Mouse (Mus musculus) B cell, adult (primary cell): ENCODE data around the gene Olfr172. TPM values are rescaled to one million over a fixed set of nuclear protein-coding genes. Genes with fewer than 3 reads are reported as not detected.

Experiments
- total RNA-seq: library from RNA; stranded (reverse); gene quantifications from 4 replicates; pipeline ENCODE4 v1.2.4, GENCODE M21; 2023; ENCODE audit not compliant: inconsistent age

The Olfr172 gene
- not detected in 4 replicates for total RNA-seq

GRCm38 (mm10) chr16:58763076-58763475, at the start of gene Olfr172:
Gene Olfr172 (minus strand): TSS chr16:58763176.

GRCm38 (mm10) chr16:58800168-58800567, 37.2 kb upstream of the Olfr172 start, which contains the start of gene Olfr173:
Gene Olfr173 (minus strand): TSS chr16:58800268.

GRCm38 (mm10) chr16:58727477-58728131, 35.4 kb downstream of the Olfr172 start, which contains the start of gene Cldnd1:
Gene Cldnd1 (plus strand): TSS chr16:58727910.

GRCm38 (mm10) chr16:58718666-58719120, 44.3 kb downstream of the Olfr172 start, which contains the start of gene Gpr15:
Gene Gpr15 (minus strand): TSS chr16:58719070.

Other genes starting within 250 kb of the Olfr172 start
- gene St3gal6, start 238.9 kb downstream of the Olfr172 start, total RNA-seq: 76.6 to 95.6 TPM (median 83.2 TPM) in 4 replicates
- not detected in 4 replicates for gene Gm813, start 146.2 kb downstream of the Olfr172 start, total RNA-seq
- not detected in 4 replicates for gene E330017A01Rik, start 124.4 kb downstream of the Olfr172 start, total RNA-seq
- 9.4 to 13.2 TPM (median 12.9 TPM) in 4 replicates for gene Cpox, start 92.9 kb downstream of the Olfr172 start, total RNA-seq
- not detected in 4 replicates for gene Gpr15, start 44.1 kb downstream of the Olfr172 start, total RNA-seq
- 43.8 to 58.0 TPM (median 51.3 TPM) in 4 replicates for gene Cldnd1, start 35.3 kb downstream of the Olfr172 start, total RNA-seq
- gene Olfr173, start 37.1 kb upstream of the Olfr172 start, total RNA-seq: not detected in 4 replicates
- not detected in 4 replicates for gene Olfr175-ps1, start 63.6 kb upstream of the Olfr172 start, total RNA-seq
- not detected in 4 replicates for gene Olfr177, start 111.6 kb upstream of the Olfr172 start, total RNA-seq
- gene Olfr178, start 128.9 kb upstream of the Olfr172 start, total RNA-seq: not detected in 4 replicates
- not detected in 4 replicates for gene Olfr181, start 165.6 kb upstream of the Olfr172 start, total RNA-seq
- gene Olfr180, start 166.2 kb upstream of the Olfr172 start, total RNA-seq: not detected in 4 replicates
- gene Olfr183, start 232.2 kb upstream of the Olfr172 start, total RNA-seq: not detected in 4 replicates